Mouse (Mus musculus) lung, postnatal 4 days (tissue): Measurements from ENCODE around the gene Olfr126.

Source experiments
- DNase-seq, 2 experiments: peaks; one replicate each; pipeline ENCODE4 v3.0.0; 2021

Gene Olfr126

GRCm38 (mm10) chr17:37847183-37847582, at the start of gene Olfr126:
Gene Olfr126 (plus strand): TSS chr17:37847483.
- DNase-seq, result no peak

- no peak for DNase-seq
These were observed 47.7 kb upstream of the Olfr126 start, which contains the start of gene Olfr124 for GRCm38 (mm10) chr17:37799588-37799987. Gene Olfr124 (plus strand): TSS chr17:37799888.

GRCm38 (mm10) chr17:37832649-37833048, 14.6 kb upstream of the Olfr126 start, which contains the start of gene Olfr125:
Gene Olfr125 (plus strand): TSS chr17:37832949.
- no peak for DNase-seq

GRCm38 (mm10) chr17:37863901-37864300, 16.6 kb downstream of the Olfr126 start:
- no peak for DNase-seq

- no peak for DNase-seq
These were observed 22.5 kb downstream of the Olfr126 start for GRCm38 (mm10) chr17:37869676-37870205.

GRCm38 (mm10) chr17:37873830-37874229, 26.5 kb downstream of the Olfr126 start:
- DNase-seq, result no peak

GRCm38 (mm10) chr17:37900137-37900536, 52.9 kb downstream of the Olfr126 start, which contains the start of gene Olfr127:
Gene Olfr127 (plus strand): TSS chr17:37900437.
- no peak for DNase-seq
